Mouse (Mus musculus) adrenal gland, adult 2 months (tissue): ENCODE results near the gene Txnrd1. TPM values are rescaled to one million over a fixed set of nuclear protein-coding genes. Genes with fewer than 3 reads are reported as not detected.

Experiments used
- DNase-seq: peaks from one replicate; pipeline ENCODE4 v3.0.0; 2021
- polyA plus RNA-seq: library from polyadenylated mRNA; depleted of rRNA; stranded (reverse); fragments of >200 nt; gene quantifications from 2 replicates; pipeline ENCODE4 v1.2.3, GENCODE M21; 2012
- total RNA-seq, 2 experiments: library from RNA; stranded (reverse); gene quantifications; 2 replicates each; pipeline ENCODE4 v1.2.3; 2021

Txnrd1 gene
- total and polyA plus RNA-seq, 3 experiments, result 34.4 to 113 (median 88.6) TPM

GRCm38 (mm10) chr10:82866356-82866755, 32.6 kb downstream of the Txnrd1 start, which contains the start of gene Eid3:
Gene Eid3, plus strand, starts transcription at chr10:82866626.
- DNase-seq, result no peak

- DNase-seq, result no peak
Measured at GRCm38 (mm10) chr10:82866832-82867231, 33.1 kb downstream of the Txnrd1 start.

GRCm38 (mm10) chr10:82868418-82869086, 34.8 kb downstream of the Txnrd1 start:
- DNase-seq, result peak; percentile 81

GRCm38 (mm10) chr10:82875446-82875845, 41.7 kb downstream of the Txnrd1 start:
- DNase-seq, result no peak

- DNase-seq, result no peak
Measured at GRCm38 (mm10) chr10:82876076-82876796, 42.5 kb downstream of the Txnrd1 start.

- no peak for DNase-seq
Measured at GRCm38 (mm10) chr10:82887354-82887753, 53.6 kb downstream of the Txnrd1 start.

- DNase-seq, result no peak
Measured at GRCm38 (mm10) chr10:82888576-82888975, 54.8 kb downstream of the Txnrd1 start.

- peak; percentile 90 for DNase-seq
Measured at GRCm38 (mm10) chr10:82889447-82889973, 55.8 kb downstream of the Txnrd1 start.

GRCm38 (mm10) chr10:82890936-82891335, 57.2 kb downstream of the Txnrd1 start:
- DNase-seq, result no peak

GRCm38 (mm10) chr10:82891427-82891826, 57.7 kb downstream of the Txnrd1 start:
- DNase-seq, result no peak

- DNase-seq, result no peak
Measured at GRCm38 (mm10) chr10:82892442-82893055, 58.8 kb downstream of the Txnrd1 start.

GRCm38 (mm10) chr10:82893872-82894650, 60.3 kb downstream of the Txnrd1 start:
- DNase-seq, result no peak

- no peak for DNase-seq
Measured at GRCm38 (mm10) chr10:82897936-82898335, 64.2 kb downstream of the Txnrd1 start.

- no peak for DNase-seq
Measured at GRCm38 (mm10) chr10:82898893-82899292, 65.1 kb downstream of the Txnrd1 start.

- no peak for DNase-seq
Measured at GRCm38 (mm10) chr10:82899810-82900421, 66.2 kb downstream of the Txnrd1 start.

GRCm38 (mm10) chr10:82900546-82900945, 66.8 kb downstream of the Txnrd1 start:
- DNase-seq, result no peak

GRCm38 (mm10) chr10:82901436-82901835, 67.7 kb downstream of the Txnrd1 start:
- DNase-seq, result peak; percentile 88

GRCm38 (mm10) chr10:82908526-82908925, 74.8 kb downstream of the Txnrd1 start:
- no peak for DNase-seq

- peak; percentile 48 for DNase-seq
Measured at GRCm38 (mm10) chr10:82909382-82909781, 75.6 kb downstream of the Txnrd1 start.

- DNase-seq, result peak; percentile 45
Measured at GRCm38 (mm10) chr10:82910198-82910597, 76.4 kb downstream of the Txnrd1 start.

- DNase-seq, result no peak
Measured at GRCm38 (mm10) chr10:82913238-82913637, 79.5 kb downstream of the Txnrd1 start.
